Mouse (Mus musculus) embryonic facial prominence, embryonic 15.5 days (tissue): ENCODE data around the gene Ppm1e. TPM values are rescaled to one million over a fixed set of nuclear protein-coding genes. Genes with fewer than 3 reads are reported as not detected.

Experiments used
- ATAC-seq: fragments of 200-750 bp; cut with Nextera tagmentation; 2 replicates; pipeline ENCODE4 v1.8.0; 2017; ENCODE audit warnings: low read depth, moderate TSS enrichment; ENCODE audit not compliant: insufficient number of reproducible peaks, low FRiP score, low TSS enrichment
- H3K27ac ChIP-seq: fragments of 300-500 bp; sonication (generic); replicated peaks from 2 replicates; pipeline ENCODE4 v1.5.1; 2015; ENCODE audit warnings: mild to moderate bottlenecking, inconsistent platforms
- H3K27me3 ChIP-seq: fragments of 300-500 bp; sonication (generic); 2 replicates; pipeline ENCODE4 v1.6.1; 2015; ENCODE audit warnings: inconsistent platforms
- H3K36me3 ChIP-seq: fragments of 300-500 bp; sonication (generic); 2 replicates; pipeline ENCODE4 v1.6.1; 2015; ENCODE audit warnings: mild to moderate bottlenecking, inconsistent platforms
- H3K4me1 ChIP-seq: fragments of 300-500 bp; sonication (generic); 2 replicates; pipeline ENCODE4 v1.6.1; 2015; ENCODE audit warnings: inconsistent platforms
- H3K4me2 ChIP-seq: fragments of 300-500 bp; sonication (generic); replicated peaks from 2 replicates; pipeline ENCODE4 v1.6.1; 2015; ENCODE audit warnings: mild to moderate bottlenecking, inconsistent platforms
- H3K4me3 ChIP-seq: fragments of 300-500 bp; sonication (generic); replicated peaks from 2 replicates; pipeline ENCODE4 v1.5.1; 2015; ENCODE audit warnings: mild to moderate bottlenecking, inconsistent platforms
- H3K9ac ChIP-seq: fragments of 300-500 bp; sonication (generic); 2 replicates; pipeline ENCODE4 v1.6.1; 2015; ENCODE audit warnings: inconsistent platforms
- H3K9me3 ChIP-seq: fragments of 300-500 bp; sonication (generic); replicated peaks from 2 replicates; pipeline ENCODE4 v1.6.1; 2016; ENCODE audit warnings: inconsistent platforms
- WGBS: fragments of 180-500 bp; shearing (Covaris S2); methylation state at CpG from one replicate; pipeline ENCODE4 v1.1.7; 2015; 5-methylcytosine and 5-hydroxymethylcytosine counted together
- polyA plus RNA-seq: library from polyadenylated mRNA; unstranded; fragments of >200 nt; fragmentation: Nextera tagmentation; extraction: Ambion mirVana; gene quantifications from 2 replicates; pipeline ENCODE4 v1.2.1, GENCODE M21; 2015

Ppm1e gene
- polyA plus RNA-seq, 1 experiment from 2014 or later: 3.9 TPM

GRCm38 (mm10) chr11:87296467-87296866 is 62.4 kb downstream of the Ppm1e start:
- H3K9ac ChIP-seq: no peak overlapping the region

GRCm38 (mm10) chr11:87295636-87296035 is 63.2 kb downstream of the Ppm1e start:
- Histone ChIP-seq H3K9me3 (no peaks in the 10 kb centered on the region), H3K4me3 (no peak overlapping the region), H3K36me3 (no peaks in the 10 kb centered on the region), H3K27me3 (no peaks in the 10 kb centered on the region), H3K4me2 (no peak overlapping the region), H3K27ac (no peak overlapping the region), H3K4me1 (0 out of 2 replicates have a peak, but pooled peaks cover 5% of the 10 kb centered on the region), H3K9ac (no peak overlapping the region)
- WGBS: 86% methylated on average over 2 of the region's 2 CpGs
- ATAC-seq: no peak

More at GRCm38 (mm10) chr11:87296467-87296866, 62.4 kb downstream of the Ppm1e start:
- H3K9me3 ChIP-seq: no peaks in the 10 kb centered on the region
- ATAC-seq: no peak
- H3K4me2 ChIP-seq: no peak overlapping the region
- no peak overlapping the region for H3K27ac ChIP-seq
- 87% methylated on average over 6 of the region's 6 CpGs for WGBS
- 0 out of 2 replicates have a peak, but pooled peaks cover 5% of the 10 kb centered on the region for H3K4me1 ChIP-seq
- no peaks in the 10 kb centered on the region for H3K36me3 ChIP-seq
- no peaks in the 10 kb centered on the region for H3K27me3 ChIP-seq
- no peak overlapping the region for H3K4me3 ChIP-seq

- no peaks in the 10 kb centered on the region for H3K9me3 ChIP-seq
- no peaks in the 10 kb centered on the region for H3K27me3 ChIP-seq
- no peak for ATAC-seq
- H3K4me1 ChIP-seq: no peaks in the 10 kb centered on the region
- H3K4me2 ChIP-seq: no peak overlapping the region
- H3K9ac ChIP-seq: no peak overlapping the region
- H3K4me3 ChIP-seq: no peak overlapping the region
- no peak overlapping the region for H3K27ac ChIP-seq
- WGBS: 92% methylated on average over 8 of the region's 8 CpGs
- H3K36me3 ChIP-seq: no peaks in the 10 kb centered on the region
Observed at GRCm38 (mm10) chr11:87289313-87289712, 69.5 kb downstream of the Ppm1e start.

GRCm38 (mm10) chr11:87286194-87286593 is 72.6 kb downstream of the Ppm1e start:
- H3K36me3 ChIP-seq: no peaks in the 10 kb centered on the region
- no peak overlapping the region for H3K9ac ChIP-seq
- H3K27ac ChIP-seq: no peak overlapping the region
- H3K4me2 ChIP-seq: no peak overlapping the region
- peaks cover 4% of the 10 kb centered on the region; the same call in 1 of the 2 replicates for H3K4me1 ChIP-seq
- WGBS: 80% methylated on average over 2 of the region's 2 CpGs
- H3K4me3 ChIP-seq: no peak overlapping the region
- no peak for ATAC-seq
- no peaks in the 10 kb centered on the region for H3K9me3 ChIP-seq
- no peaks in the 10 kb centered on the region for H3K27me3 ChIP-seq

GRCm38 (mm10) chr11:87281907-87282475 is 76.8 kb downstream of the Ppm1e start:
- Histone ChIP-seq H3K27ac (no peak overlapping the region), H3K9ac (no peak overlapping the region), H3K4me2 (no peak overlapping the region), H3K4me3 (no peak overlapping the region), H3K36me3 (no peaks in the 10 kb centered on the region), H3K27me3 (no peaks in the 10 kb centered on the region), H3K9me3 (no peaks in the 10 kb centered on the region), H3K4me1 (peaks cover 4% of the 10 kb centered on the region)
- WGBS: 64% methylated on average over 7 of the region's 7 CpGs
- no peak for ATAC-seq

- no peak for ATAC-seq
- no peak overlapping the region for H3K4me3 ChIP-seq
- no peak overlapping the region for H3K4me2 ChIP-seq
- 70% methylated on average over 5 of the region's 5 CpGs for WGBS
- no peaks in the 10 kb centered on the region for H3K9me3 ChIP-seq
- no peak overlapping the region for H3K9ac ChIP-seq
- H3K4me1 ChIP-seq: peaks cover 11% of the 10 kb centered on the region
- H3K27ac ChIP-seq: no peak overlapping the region
- no peaks in the 10 kb centered on the region for H3K27me3 ChIP-seq
- no peaks in the 10 kb centered on the region for H3K36me3 ChIP-seq
Observed at GRCm38 (mm10) chr11:87279461-87279860, 79.4 kb downstream of the Ppm1e start.

- Histone ChIP-seq H3K36me3 (no peaks in the 10 kb centered on the region), H3K27me3 (no peaks in the 10 kb centered on the region), H3K4me2 (no peak overlapping the region), H3K9me3 (no peaks in the 10 kb centered on the region), H3K27ac (no peak overlapping the region), H3K4me3 (no peak overlapping the region), H3K4me1 (peaks cover 11% of the 10 kb centered on the region), H3K9ac (no peak overlapping the region)
- 77% methylated on average over 4 of the region's 4 CpGs for WGBS
- no peak for ATAC-seq
Observed at GRCm38 (mm10) chr11:87278807-87279206, 80.0 kb downstream of the Ppm1e start.

- Histone ChIP-seq H3K27me3 (no peaks in the 10 kb centered on the region), H3K9ac (no peak overlapping the region), H3K4me2 (0 out of 2 replicates have a peak overlapping the region, but pooled peaks have one; percentile 4), H3K4me1 (peaks cover 7% of the 10 kb centered on the region), H3K27ac (peak overlapping the region; percentile 25; the same call in 1 of the 2 replicates), H3K9me3 (no peaks in the 10 kb centered on the region), H3K4me3 (no peak overlapping the region), H3K36me3 (no peaks in the 10 kb centered on the region)
- ATAC-seq: peak; percentile 82
- 2% methylated on average over 5 of the region's 5 CpGs for WGBS
Observed at GRCm38 (mm10) chr11:87276240-87276985, 82.4 kb downstream of the Ppm1e start.

GRCm38 (mm10) chr11:87275420-87276048 is 83.3 kb downstream of the Ppm1e start:
- Histone ChIP-seq H3K4me3 (no peak overlapping the region), H3K4me1 (peaks cover 7% of the 10 kb centered on the region), H3K36me3 (no peaks in the 10 kb centered on the region), H3K9me3 (no peaks in the 10 kb centered on the region), H3K4me2 (no peak overlapping the region), H3K27ac (0 out of 2 replicates have a peak overlapping the region, but pooled peaks have one; percentile 25), H3K9ac (no peak overlapping the region), H3K27me3 (no peaks in the 10 kb centered on the region)
- ATAC-seq: no peak
- 81% methylated on average over 7 of the region's 7 CpGs for WGBS

- H3K9me3 ChIP-seq: no peaks in the 10 kb centered on the region
- H3K4me3 ChIP-seq: no peak overlapping the region
- H3K4me1 ChIP-seq: peaks cover 10% of the 10 kb centered on the region
- no peak overlapping the region for H3K4me2 ChIP-seq
- H3K9ac ChIP-seq: no peak overlapping the region
- no peaks in the 10 kb centered on the region for H3K27me3 ChIP-seq
- no peak overlapping the region for H3K27ac ChIP-seq
- H3K36me3 ChIP-seq: no peaks in the 10 kb centered on the region
- WGBS: 79% methylated on average over 5 of the region's 5 CpGs
- ATAC-seq: no peak
Observed at GRCm38 (mm10) chr11:87272725-87273124, 86.1 kb downstream of the Ppm1e start.

- no peaks in the 10 kb centered on the region for H3K36me3 ChIP-seq
- WGBS: 93% methylated on average over 1 of the region's 1 CpGs
- no peak overlapping the region for H3K4me2 ChIP-seq
- ATAC-seq: no peak
- H3K27ac ChIP-seq: 0 out of 2 replicates have a peak overlapping the region, but pooled peaks have one; percentile 29
- H3K9me3 ChIP-seq: no peaks in the 10 kb centered on the region
- no peak overlapping the region for H3K4me3 ChIP-seq
- no peaks in the 10 kb centered on the region for H3K27me3 ChIP-seq
- H3K9ac ChIP-seq: no peak overlapping the region
- H3K4me1 ChIP-seq: peaks cover 5% of the 10 kb centered on the region
Observed at GRCm38 (mm10) chr11:87271479-87271878, 87.3 kb downstream of the Ppm1e start.
